Mouse (Mus musculus): ENCODE results near the gene 4930455H04Rik. TPM values are rescaled to one million over a fixed set of nuclear protein-coding genes. Genes with fewer than 3 reads are reported as not detected.

4930455H04Rik gene
- polyA plus RNA-seq, 1 experiment from 2014 or later, result not detected

- no peak overlapping the region for H3K27ac ChIP-seq (replicated peaks)
- H3K27me3 ChIP-seq (ENCODE audit: low read depth, poor library complexity, severe bottlenecking), result no peaks in the 10 kb centered on the region
- peaks cover 22% of the 10 kb centered on the region for H3K4me1 ChIP-seq
- 83% methylated on average over 9 of the region's 9 CpGs for WGBS
- no peaks in the 10 kb centered on the region for H3K36me3 ChIP-seq
- no peak for DNase-seq (ENCODE audit: low spot score)
- H3K9me3 ChIP-seq (replicated peaks), result no peaks in the 10 kb centered on the region; the same call in 1 of the 2 replicates
- no peak overlapping the region for H3K4me3 ChIP-seq
Measured at GRCm38 (mm10) chr3:116981811-116982575, 13.9 kb downstream of the 4930455H04Rik start.

- no peak overlapping the region; the same call in 1 of the 2 replicates for H3K27ac ChIP-seq (replicated peaks)
- H3K36me3 ChIP-seq, result no peaks in the 10 kb centered on the region
- H3K4me1 ChIP-seq, result peaks cover 22% of the 10 kb centered on the region
- H3K9me3 ChIP-seq (replicated peaks), result no peaks in the 10 kb centered on the region
- no peak for DNase-seq (ENCODE audit: low spot score)
- H3K4me3 ChIP-seq, result no peak overlapping the region
- 79% methylated on average over 1 of the region's 1 CpGs for WGBS
- no peaks in the 10 kb centered on the region for H3K27me3 ChIP-seq (ENCODE audit: low read depth, poor library complexity, severe bottlenecking)
Measured at GRCm38 (mm10) chr3:116985042-116985455, 17.0 kb downstream of the 4930455H04Rik start.

DNA sequence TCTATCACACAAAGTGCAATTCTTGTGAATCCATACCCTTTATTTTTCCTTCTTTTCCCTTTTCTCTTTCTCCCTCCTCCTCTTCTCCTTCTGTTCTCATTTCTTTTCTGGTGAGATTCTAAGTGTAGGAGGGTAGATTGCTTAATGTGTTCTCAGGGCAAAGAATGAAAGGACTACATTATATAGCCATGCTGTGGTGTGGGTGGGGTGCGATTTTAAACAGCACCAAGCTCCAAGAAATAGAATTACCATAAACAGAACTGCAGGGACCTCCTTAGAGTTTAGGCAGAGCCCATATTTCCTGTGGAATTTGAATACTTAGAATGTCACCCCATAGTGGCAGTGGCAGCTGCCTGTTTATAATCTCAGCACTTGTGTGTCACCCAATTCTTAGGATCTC is 17.7 kb downstream of the 4930455H04Rik start:
- no peaks in the 10 kb centered on the region for H3K36me3 ChIP-seq
- no peak overlapping the region for H3K4me3 ChIP-seq
- 81% methylated on average over 1 of the region's 1 CpGs for WGBS
- no peaks in the 10 kb centered on the region for H3K27me3 ChIP-seq (ENCODE audit: low read depth, poor library complexity, severe bottlenecking)
- peaks cover 22% of the 10 kb centered on the region for H3K4me1 ChIP-seq
- no peak overlapping the region for H3K27ac ChIP-seq (replicated peaks)
- H3K9me3 ChIP-seq (replicated peaks), result no peaks in the 10 kb centered on the region
- no peak for DNase-seq (ENCODE audit: low spot score)

- peaks cover 22% of the 10 kb centered on the region for H3K4me1 ChIP-seq
- WGBS, result 72% methylated on average over 2 of the region's 2 CpGs
Measured at GRCm38 (mm10) chr3:116986451-116986850, 18.4 kb downstream of the 4930455H04Rik start.

GRCm38 (mm10) chr3:116988221-116988620 is 20.2 kb downstream of the 4930455H04Rik start:
- Histone ChIP-seq H3K36me3 (no peaks in the 10 kb centered on the region), H3K27me3 (ENCODE audit: low read depth, poor library complexity, severe bottlenecking) (no peaks in the 10 kb centered on the region), H3K27ac (replicated peaks) (no peak overlapping the region), H3K4me3 (no peak overlapping the region), H3K4me1 (peaks cover 22% of the 10 kb centered on the region), H3K9me3 (replicated peaks) (no peaks in the 10 kb centered on the region)
- no peak for DNase-seq (ENCODE audit: low spot score)
- WGBS, result 88% methylated on average over 3 of the region's 3 CpGs

More at GRCm38 (mm10) chr3:116986451-116986850, 18.4 kb downstream of the 4930455H04Rik start:
- Histone ChIP-seq H3K9me3 (replicated peaks) (no peaks in the 10 kb centered on the region), H3K4me3 (no peak overlapping the region), H3K36me3 (no peaks in the 10 kb centered on the region), H3K27ac (replicated peaks) (no peak overlapping the region), H3K27me3 (ENCODE audit: low read depth, poor library complexity, severe bottlenecking) (no peaks in the 10 kb centered on the region)
- no peak for DNase-seq (ENCODE audit: low spot score)

- Histone ChIP-seq H3K27ac (replicated peaks) (no peak overlapping the region), H3K4me3 (no peak overlapping the region), H3K27me3 (ENCODE audit: low read depth, poor library complexity, severe bottlenecking) (no peaks in the 10 kb centered on the region), H3K36me3 (no peaks in the 10 kb centered on the region), H3K9me3 (replicated peaks) (no peaks in the 10 kb centered on the region), H3K4me1 (peaks cover 6% of the 10 kb centered on the region; the same call in 1 of the 2 replicates)
- WGBS, result 91% methylated on average over 2 of the region's 2 CpGs
- no peak for DNase-seq (ENCODE audit: low spot score)
Measured at GRCm38 (mm10) chr3:116991180-116991579, 23.1 kb downstream of the 4930455H04Rik start.

- Histone ChIP-seq H3K4me3 (no peak overlapping the region), H3K27me3 (ENCODE audit: low read depth, poor library complexity, severe bottlenecking) (no peaks in the 10 kb centered on the region), H3K27ac (replicated peaks) (no peak overlapping the region), H3K4me1 (no peaks in the 10 kb centered on the region), H3K36me3 (no peaks in the 10 kb centered on the region), H3K9me3 (replicated peaks) (no peaks in the 10 kb centered on the region)
- no peak for DNase-seq (ENCODE audit: low spot score)
- WGBS, result 82% methylated on average over 2 of the region's 2 CpGs
Measured at GRCm38 (mm10) chr3:116993011-116993410, 24.9 kb downstream of the 4930455H04Rik start.

- no peaks in the 10 kb centered on the region for H3K36me3 ChIP-seq
- 56% methylated on average over 9 of the region's 9 CpGs for WGBS
- peaks cover 14% of the 10 kb centered on the region for H3K4me1 ChIP-seq
- DNase-seq (ENCODE audit: low spot score), result no peak
- H3K9me3 ChIP-seq (replicated peaks), result no peaks in the 10 kb centered on the region
- H3K4me3 ChIP-seq, result no peak overlapping the region
- H3K27ac ChIP-seq (replicated peaks), result no peak overlapping the region
- no peaks in the 10 kb centered on the region for H3K27me3 ChIP-seq (ENCODE audit: low read depth, poor library complexity, severe bottlenecking)
Measured at GRCm38 (mm10) chr3:117001686-117002485, 33.8 kb downstream of the 4930455H04Rik start.

- Histone ChIP-seq H3K4me1 (peaks cover 14% of the 10 kb centered on the region), H3K27ac (replicated peaks) (no peak overlapping the region), H3K4me3 (no peak overlapping the region), H3K36me3 (no peaks in the 10 kb centered on the region), H3K9me3 (replicated peaks) (no peaks in the 10 kb centered on the region), H3K27me3 (ENCODE audit: low read depth, poor library complexity, severe bottlenecking) (no peaks in the 10 kb centered on the region)
- DNase-seq (ENCODE audit: low spot score), result no peak
- WGBS, result 87% methylated on average over 6 of the region's 6 CpGs
Measured at GRCm38 (mm10) chr3:117003379-117003778, 35.3 kb downstream of the 4930455H04Rik start.

DNA sequence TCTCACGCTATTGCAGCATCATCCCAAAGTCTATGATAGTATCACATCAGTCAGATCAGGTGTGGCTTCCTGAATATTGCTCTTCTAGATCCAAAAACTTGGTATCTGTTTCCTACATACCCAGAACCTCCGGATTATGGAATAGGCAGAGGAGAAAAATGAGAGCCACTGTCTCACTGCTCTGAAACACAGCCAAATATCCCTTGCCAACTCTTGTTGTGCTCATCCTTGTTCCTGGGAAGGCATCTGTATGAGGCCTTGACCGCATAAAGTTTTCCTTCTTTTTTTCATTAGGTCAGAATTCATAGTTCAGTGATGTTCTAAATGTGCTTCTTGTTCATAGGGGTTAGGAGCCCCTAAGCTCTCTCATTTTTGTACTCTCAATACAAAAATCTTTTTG is 38.6 kb downstream of the 4930455H04Rik start:
- H3K9me3 ChIP-seq (replicated peaks), result no peaks in the 10 kb centered on the region
- H3K27ac ChIP-seq (replicated peaks), result no peak overlapping the region
- no peaks in the 10 kb centered on the region for H3K36me3 ChIP-seq
- peaks cover 9% of the 10 kb centered on the region for H3K4me1 ChIP-seq
- H3K27me3 ChIP-seq (ENCODE audit: low read depth, poor library complexity, severe bottlenecking), result no peaks in the 10 kb centered on the region
- DNase-seq (ENCODE audit: low spot score), result no peak
- WGBS, result 88% methylated on average over 3 of the region's 3 CpGs
- H3K4me3 ChIP-seq, result no peak overlapping the region

DNA sequence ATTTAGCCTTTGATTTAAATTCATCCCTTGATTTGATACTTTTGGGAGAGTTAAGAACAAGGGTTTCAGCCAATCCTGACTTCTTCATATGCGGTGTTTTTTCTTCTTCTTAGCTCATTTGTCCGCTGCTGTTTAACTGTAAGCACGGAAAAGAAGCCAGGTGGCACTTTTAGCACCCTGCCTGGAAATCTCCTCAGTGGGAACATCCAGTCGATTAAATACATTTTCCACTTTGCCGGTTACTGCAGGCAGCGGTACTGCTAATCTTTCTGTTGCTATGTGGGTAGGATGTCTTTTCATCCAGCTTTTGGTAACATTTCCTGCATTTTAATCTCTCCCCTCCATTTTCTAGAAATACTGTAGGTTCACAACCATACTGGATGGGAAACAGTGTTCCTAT is 39.3 kb downstream of the 4930455H04Rik start:
- Histone ChIP-seq H3K36me3 (no peaks in the 10 kb centered on the region), H3K4me3 (no peak overlapping the region), H3K4me1 (peaks cover 2% of the 10 kb centered on the region), H3K27ac (replicated peaks) (no peak overlapping the region), H3K9me3 (replicated peaks) (no peaks in the 10 kb centered on the region), H3K27me3 (ENCODE audit: low read depth, poor library complexity, severe bottlenecking) (no peaks in the 10 kb centered on the region)
- WGBS, result 83% methylated on average over 6 of the region's 6 CpGs
- no peak for DNase-seq (ENCODE audit: low spot score)

DNA sequence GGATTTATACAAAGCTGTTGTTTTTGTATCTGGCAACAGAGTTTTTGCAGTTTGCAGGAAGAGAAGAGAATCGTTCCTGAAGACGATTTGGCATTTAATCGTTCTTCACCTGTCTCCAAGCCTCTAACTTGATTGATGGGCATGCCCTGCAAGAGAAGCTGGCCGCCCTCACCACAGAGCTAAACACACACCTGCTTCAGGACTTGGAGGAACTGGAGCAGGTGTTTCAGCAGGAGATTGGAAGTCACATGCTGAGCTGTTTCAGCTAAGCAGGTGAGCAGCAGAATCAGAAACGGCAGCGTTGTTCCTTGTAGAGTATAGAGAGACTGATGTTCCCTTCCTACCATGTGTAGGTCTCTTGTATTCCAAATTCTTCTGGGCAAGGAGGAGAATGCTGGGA is 42.1 kb downstream of the 4930455H04Rik start:
- H3K27me3 ChIP-seq (ENCODE audit: low read depth, poor library complexity, severe bottlenecking), result no peaks in the 10 kb centered on the region
- WGBS, result 88% methylated on average over 6 of the region's 6 CpGs
- H3K9me3 ChIP-seq (replicated peaks), result no peaks in the 10 kb centered on the region
- no peak overlapping the region for H3K4me3 ChIP-seq
- H3K27ac ChIP-seq (replicated peaks), result no peak overlapping the region
- H3K4me1 ChIP-seq, result no peaks in the 10 kb centered on the region
- H3K36me3 ChIP-seq, result no peaks in the 10 kb centered on the region
- no peak for DNase-seq (ENCODE audit: low spot score)

- no peaks in the 10 kb centered on the region for H3K36me3 ChIP-seq
- DNase-seq (ENCODE audit: low spot score), result no peak
- H3K4me1 ChIP-seq, result peaks cover 5% of the 10 kb centered on the region; the same call in 1 of the 2 replicates
- H3K4me3 ChIP-seq, result no peak overlapping the region
- no peaks in the 10 kb centered on the region for H3K9me3 ChIP-seq (replicated peaks)
- no peak overlapping the region for H3K27ac ChIP-seq (replicated peaks)
- H3K27me3 ChIP-seq (ENCODE audit: low read depth, poor library complexity, severe bottlenecking), result no peaks in the 10 kb centered on the region
- WGBS, result 91% methylated on average over 3 of the region's 3 CpGs
Measured at GRCm38 (mm10) chr3:117020319-117020718, 52.3 kb downstream of the 4930455H04Rik start.
